Mouse (Mus musculus) intestine, embryonic 14.5 days (tissue): ENCODE data around the gene Ptprs. TPM values are rescaled to one million over a fixed set of nuclear protein-coding genes. Genes with fewer than 3 reads are reported as not detected.
A peak's percentile ranks its signal among the peaks of the same experiment; 100 is the strongest.

ENCODE experiments used
- ATAC-seq: fragments of 200-750 bp; cut with Nextera tagmentation; replicated peaks from 2 replicates; pipeline ENCODE4 v1.8.0; 2017; ENCODE audit warnings: low read depth, moderate number of reproducible peaks, moderate TSS enrichment, moderate library complexity; ENCODE audit not compliant: low FRiP score, low TSS enrichment
- DNase-seq: peaks from one replicate; pipeline ENCODE4 v3.0.0-alpha.2; 2018; ENCODE audit warnings: low spot score
- H3K27ac ChIP-seq: fragments of 300-500 bp; sonication (generic); 2 replicates; pipeline ENCODE4 v1.5.1; 2014; ENCODE audit warnings: low read depth, mild to moderate bottlenecking, control low read depth
- H3K27me3 ChIP-seq: fragments of 300-500 bp; sonication (generic); replicated peaks from 2 replicates; pipeline ENCODE4 v1.6.1; 2014; ENCODE audit warnings: low read length, control low read depth; ENCODE audit not compliant: control insufficient read depth, insufficient read depth
- H3K36me3 ChIP-seq: fragments of 300-500 bp; sonication (generic); 2 replicates; pipeline ENCODE4 v1.6.1; 2014; ENCODE audit warnings: low read length, control low read depth; ENCODE audit not compliant: control insufficient read depth, insufficient read depth
- H3K4me1 ChIP-seq: fragments of 300-500 bp; sonication (generic); replicated peaks from 2 replicates; pipeline ENCODE4 v1.6.1; 2014; ENCODE audit warnings: low read length, control low read depth, mixed read lengths; ENCODE audit not compliant: control insufficient read depth, insufficient read depth
- H3K4me2 ChIP-seq: fragments of 300-500 bp; sonication (generic); 2 replicates; pipeline ENCODE4 v1.6.1; 2014; ENCODE audit warnings: low read length
- H3K4me3 ChIP-seq: fragments of 300-500 bp; sonication (generic); 2 replicates; pipeline ENCODE4 v1.5.1; 2014; ENCODE audit warnings: low read depth, low read length, control low read depth, mixed read lengths
- H3K9ac ChIP-seq: fragments of 300-500 bp; sonication (generic); 2 replicates; pipeline ENCODE4 v1.6.1; 2014; ENCODE audit warnings: mild to moderate bottlenecking, low read length
- H3K9me3 ChIP-seq: fragments of 300-500 bp; sonication (generic); 2 replicates; pipeline ENCODE4 v1.6.1; 2016; ENCODE audit warnings: low read length, control low read depth; ENCODE audit not compliant: control insufficient read depth
- WGBS: fragments of 180-500 bp; shearing (Covaris S2); extraction: QIAGEN DNeasy Blood & Tissue Kit; methylation state at CpG from one replicate; pipeline ENCODE4 v1.1.7; 2014; 5-methylcytosine and 5-hydroxymethylcytosine counted together
- polyA plus RNA-seq: library from polyadenylated mRNA; unstranded; fragments of >200 nt; fragmentation: Nextera tagmentation; extraction: Ambion mirVana; gene quantifications from 2 replicates; pipeline ENCODE4 v1.2.1, GENCODE M21; 2014

The Ptprs gene
- polyA plus RNA-seq, 1 experiment from 2014 or later = 99.6 TPM

DNA sequence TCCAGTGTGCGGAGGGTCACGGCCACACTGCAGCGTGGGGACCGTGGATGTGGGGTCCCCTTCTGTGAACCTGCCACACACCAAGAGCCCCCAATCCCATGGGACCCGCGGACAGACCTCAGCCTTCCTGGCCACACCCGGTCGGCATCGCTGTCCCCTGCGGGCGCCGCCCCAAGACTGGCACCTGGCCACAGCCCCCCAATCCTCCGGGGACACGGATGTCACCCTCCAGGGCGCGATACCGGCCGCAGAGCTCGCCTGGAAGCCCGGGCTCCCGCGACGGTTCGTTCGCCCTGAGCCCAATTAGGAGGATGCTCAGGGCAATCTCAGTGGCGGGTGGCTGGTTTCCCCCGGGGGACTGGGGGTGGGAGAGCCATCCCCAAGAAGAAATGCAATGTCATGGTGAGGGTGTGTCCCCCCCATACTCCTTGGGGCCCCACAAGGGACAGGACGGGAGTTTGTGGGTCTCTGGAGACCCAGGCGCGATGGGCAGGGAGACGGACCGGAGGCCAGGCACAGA lies 1.9 kb downstream of the Ptprs start:
- DNase-seq = peak; percentile 70
- no peak for ATAC-seq
- peaks cover 33% of the 10 kb centered on the region for H3K27me3 ChIP-seq

DNA sequence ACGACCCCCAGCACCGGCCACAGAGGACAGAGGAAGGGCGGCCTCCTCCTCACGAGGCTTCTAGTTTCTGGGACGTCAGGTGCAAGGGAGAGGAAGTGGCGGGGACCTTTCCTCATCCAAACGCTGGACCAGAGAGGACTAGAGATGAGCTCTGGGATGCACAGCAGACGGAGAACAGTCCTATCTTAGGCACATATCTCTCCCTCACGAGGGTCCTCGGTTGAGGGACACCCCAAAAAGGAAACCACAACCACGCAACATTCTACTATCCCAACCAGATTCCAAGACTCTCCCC lies 2.7 kb downstream of the Ptprs start:
- H3K27ac ChIP-seq = no peak overlapping the region
- H3K36me3 ChIP-seq = no peaks in the 10 kb centered on the region
- WGBS = 5% methylated on average over 11 of the region's 11 CpGs
- peak overlapping the region; percentile 100 for H3K4me2 ChIP-seq
- ATAC-seq (no peak), DNase-seq (no peak)
- H3K9me3 ChIP-seq = peaks cover 5% of the 10 kb centered on the region; the same call in 1 of the 2 replicates
- peaks cover 33% of the 10 kb centered on the region for H3K27me3 ChIP-seq
- H3K4me3 ChIP-seq = peak overlapping the region; percentile 76
- no peak overlapping the region; the same call in 1 of the 2 replicates for H3K9ac ChIP-seq
- H3K4me1 ChIP-seq = peaks cover 59% of the 10 kb centered on the region

More for the DNA sequence above, 1.9 kb downstream of the Ptprs start:
- H3K9me3 ChIP-seq = peaks cover 5% of the 10 kb centered on the region; the same call in 1 of the 2 replicates
- peak overlapping the region; percentile 76 for H3K4me3 ChIP-seq
- 8% methylated on average over 32 of the region's 32 CpGs for WGBS
- peaks cover 53% of the 10 kb centered on the region for H3K4me1 ChIP-seq
- H3K4me2 ChIP-seq = peak overlapping the region; percentile 100
- no peak overlapping the region for H3K27ac ChIP-seq
- H3K9ac ChIP-seq = peak overlapping the region; percentile 86
- H3K36me3 ChIP-seq = no peaks in the 10 kb centered on the region

DNA sequence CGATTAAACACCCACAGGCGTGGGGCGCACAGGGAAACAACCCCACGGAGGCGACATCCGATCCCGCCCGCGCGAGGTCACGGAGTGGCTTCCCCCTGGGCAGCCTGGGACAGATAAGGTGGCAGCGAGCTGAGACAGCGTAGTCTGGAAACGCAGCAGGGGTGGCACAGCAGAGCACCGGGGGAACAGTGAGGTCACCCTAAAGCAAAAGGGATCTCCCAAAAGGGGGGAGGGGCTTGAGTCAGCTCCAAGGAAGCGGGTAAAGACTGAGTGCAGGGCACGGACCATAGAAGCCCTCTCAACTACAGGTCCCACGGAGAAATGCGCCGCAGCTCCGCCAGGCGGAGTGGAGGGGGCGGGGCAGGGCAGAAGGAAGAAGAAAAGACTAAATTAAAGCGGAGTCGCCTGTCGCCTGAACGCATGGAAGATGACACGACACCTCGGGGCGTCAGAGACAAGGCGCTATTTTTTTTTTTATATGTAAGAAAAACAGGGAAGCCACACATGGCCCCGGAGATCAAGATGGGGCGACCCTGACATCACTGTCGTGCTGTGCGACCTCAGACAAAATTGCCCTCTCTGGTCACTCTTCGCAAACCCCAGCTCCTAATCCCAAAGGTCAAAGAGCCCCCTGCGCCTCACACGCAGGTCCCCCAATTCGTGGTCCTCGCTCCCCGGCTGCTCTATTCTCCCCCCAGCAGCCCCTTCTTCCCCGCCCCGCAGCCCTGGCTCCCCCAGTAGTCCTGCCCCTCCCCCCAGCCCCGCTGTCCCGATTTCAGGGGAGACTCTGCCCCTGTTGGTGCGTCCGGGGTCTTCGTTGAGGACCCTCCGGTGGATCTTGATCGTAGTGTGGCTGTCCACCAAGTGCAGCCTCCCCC lies 3.3 kb downstream of the Ptprs start:
- H3K27me3 ChIP-seq = peaks cover 33% of the 10 kb centered on the region
- H3K36me3 ChIP-seq = no peaks in the 10 kb centered on the region
- H3K4me1 ChIP-seq = peaks cover 65% of the 10 kb centered on the region
- H3K9ac ChIP-seq = no peak overlapping the region
- no peak for ATAC-seq
- WGBS = 5% methylated on average over 50 of the region's 50 CpGs
- peak; percentile 74 for DNase-seq
- peak overlapping the region; percentile 76 for H3K4me3 ChIP-seq
- no peak overlapping the region for H3K27ac ChIP-seq
- H3K9me3 ChIP-seq = peaks cover 5% of the 10 kb centered on the region; the same call in 1 of the 2 replicates
- H3K4me2 ChIP-seq = peak overlapping the region; percentile 100

DNA sequence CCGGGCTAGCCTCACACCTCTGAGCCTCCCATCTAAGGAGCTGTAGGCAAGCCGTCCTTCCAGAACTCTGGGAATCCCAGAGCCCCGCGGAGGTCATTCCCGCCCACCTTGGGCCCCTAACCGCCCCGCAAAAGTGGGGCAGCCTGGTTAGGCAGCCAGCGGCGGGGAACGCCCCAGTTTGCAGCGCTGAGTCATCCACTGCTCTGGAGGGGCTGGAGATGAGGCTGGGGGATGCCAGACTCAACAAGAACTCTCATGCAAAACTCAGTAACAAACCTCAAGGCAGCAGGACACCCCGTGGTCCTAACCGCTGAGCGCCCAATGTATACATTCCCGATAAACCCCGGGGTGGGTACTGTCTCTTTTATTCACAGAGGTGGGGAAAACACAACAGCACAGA lies 4.2 kb downstream of the Ptprs start:
- Histone ChIP-seq H3K9ac (no peak overlapping the region), H3K9me3 (peaks cover 5% of the 10 kb centered on the region; the same call in 1 of the 2 replicates), H3K4me1 (peaks cover 71% of the 10 kb centered on the region), H3K27me3 (peaks cover 33% of the 10 kb centered on the region), H3K36me3 (no peaks in the 10 kb centered on the region), H3K27ac (no peak overlapping the region), H3K4me3 (no peak overlapping the region), H3K4me2 (peak overlapping the region; percentile 100)
- WGBS = 18% methylated on average over 16 of the region's 16 CpGs
- ATAC-seq = no peak
- no peak for DNase-seq

GRCm38 (mm10) chr17:56471136-56471535 lies 5.1 kb downstream of the Ptprs start:
- H3K9ac ChIP-seq = no peak overlapping the region
- H3K36me3 ChIP-seq = no peaks in the 10 kb centered on the region
- peaks cover 76% of the 10 kb centered on the region for H3K4me1 ChIP-seq
- DNase-seq (no peak), ATAC-seq (no peak)
- no peak overlapping the region for H3K27ac ChIP-seq
- H3K27me3 ChIP-seq = peaks cover 33% of the 10 kb centered on the region
- 82% methylated on average over 5 of the region's 5 CpGs for WGBS
- H3K9me3 ChIP-seq = no peaks in the 10 kb centered on the region
- H3K4me3 ChIP-seq = no peak overlapping the region
- no peak overlapping the region for H3K4me2 ChIP-seq

GRCm38 (mm10) chr17:56470571-56470970 lies 5.7 kb downstream of the Ptprs start:
- Histone ChIP-seq H3K4me1 (peaks cover 76% of the 10 kb centered on the region), H3K9me3 (no peaks in the 10 kb centered on the region), H3K27ac (no peak overlapping the region), H3K36me3 (no peaks in the 10 kb centered on the region), H3K4me2 (peak overlapping the region; percentile 51), H3K4me3 (peak overlapping the region; percentile 25; the same call in 1 of the 2 replicates), H3K27me3 (peaks cover 32% of the 10 kb centered on the region), H3K9ac (peak overlapping the region; percentile 27; the same call in 1 of the 2 replicates)
- ATAC-seq (no peak), DNase-seq (no peak)
- 24% methylated on average over 10 of the region's 10 CpGs for WGBS

GRCm38 (mm10) chr17:56470001-56470436 lies 6.3 kb downstream of the Ptprs start:
- H3K4me1 ChIP-seq = peaks cover 75% of the 10 kb centered on the region
- peak overlapping the region; percentile 51 for H3K4me2 ChIP-seq
- H3K27me3 ChIP-seq = peaks cover 28% of the 10 kb centered on the region
- ATAC-seq (no peak), DNase-seq (no peak)
- H3K27ac ChIP-seq = peak overlapping the region; percentile 22; the same call in 1 of the 2 replicates
- peak overlapping the region; percentile 27 for H3K9ac ChIP-seq
- H3K36me3 ChIP-seq = no peaks in the 10 kb centered on the region
- peak overlapping the region; percentile 25 for H3K4me3 ChIP-seq
- WGBS = 3% methylated on average over 23 of the region's 26 CpGs
- H3K9me3 ChIP-seq = no peaks in the 10 kb centered on the region

- WGBS = 28% methylated on average over 8 of the region's 8 CpGs
- Histone ChIP-seq H3K9ac (no peak overlapping the region), H3K4me1 (peaks cover 67% of the 10 kb centered on the region), H3K36me3 (no peaks in the 10 kb centered on the region), H3K4me3 (no peak overlapping the region), H3K4me2 (no peak overlapping the region; the same call in 1 of the 2 replicates), H3K27me3 (peaks cover 21% of the 10 kb centered on the region), H3K9me3 (no peaks in the 10 kb centered on the region), H3K27ac (peak overlapping the region; percentile 78; the same call in 1 of the 2 replicates)
- DNase-seq (no peak), ATAC-seq (no peak)
Measured at GRCm38 (mm10) chr17:56469275-56469674, 7.0 kb downstream of the Ptprs start.
